17 mouse cellular contexts compared by ENCODE assay signal in the genomic region with DNA sequence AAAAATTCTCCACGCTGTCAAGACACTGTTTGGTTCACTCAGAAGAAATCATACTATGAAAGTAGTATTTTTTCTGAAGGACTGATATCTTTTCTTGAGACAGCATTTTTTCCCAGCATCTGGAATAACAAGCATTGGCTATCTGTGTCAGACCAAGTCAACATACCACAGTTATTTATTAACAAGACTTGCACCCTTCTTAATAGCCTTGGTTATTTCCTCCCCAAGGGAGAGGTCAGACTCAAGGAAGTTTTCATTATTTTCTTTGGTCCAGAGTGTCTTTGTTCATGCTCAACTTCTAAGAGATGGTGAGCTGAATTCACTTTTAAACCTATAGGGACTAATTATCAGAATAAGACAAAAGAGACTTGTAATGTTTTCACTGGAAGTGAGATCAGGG.
"Had no signal": no experiment of that assay in that cellular context is flagged by ENCODE, and none has a peak within 500 bp of the region (broad histone marks: within the 10 kb centered on the region; RNA-seq: fewer than 3 reads in every experiment).

No protein-coding gene starts in this region.

- ATAC-seq: lung, postnatal 0 days; midbrain, embryonic 13.5 days; midbrain, embryonic 15.5 days had no signal

- H3K36me3 ChIP-seq: lung, embryonic 15.5 days; midbrain, embryonic 13.5 days; midbrain, embryonic 15.5 days; neural tube, embryonic 12.5 days; stomach, embryonic 15.5 days had no signal

- H3K27me3 ChIP-seq: lung, embryonic 15.5 days; megakaryocyte, embryonic 14.5 days; midbrain, embryonic 13.5 days; midbrain, embryonic 15.5 days; neural tube, embryonic 12.5 days; stomach, embryonic 15.5 days had no signal

- H3K4me2 ChIP-seq: lung, embryonic 15.5 days; midbrain, embryonic 11.5 days; midbrain, embryonic 13.5 days; midbrain, embryonic 15.5 days; neural tube, embryonic 12.5 days; stomach, embryonic 15.5 days had no signal

- H3K4me1 ChIP-seq: lung, embryonic 15.5 days; megakaryocyte, embryonic 14.5 days; midbrain, embryonic 13.5 days; midbrain, embryonic 15.5 days; neural tube, embryonic 12.5 days; stomach, embryonic 15.5 days had no signal

- H3K9me3 ChIP-seq: lung, embryonic 15.5 days; midbrain, embryonic 13.5 days; midbrain, embryonic 15.5 days; neural tube, embryonic 12.5 days; stomach, embryonic 15.5 days had no signal

- H3K4me3 ChIP-seq: lung, embryonic 15.5 days; megakaryocyte, embryonic 14.5 days; midbrain, embryonic 13.5 days; midbrain, embryonic 15.5 days; neural tube, embryonic 12.5 days; stomach, embryonic 15.5 days had no signal

- DNase-seq: lung, adult 2 months; lung, postnatal 14 days; lung, postnatal 36 days; right cerebral cortex, postnatal 14 days; thymus, adult 2 months; thymus, postnatal 25 days; thymus, postnatal 4 days had no signal

- H3K9ac ChIP-seq: lung, embryonic 15.5 days; midbrain, embryonic 13.5 days; midbrain, embryonic 15.5 days; neural tube, embryonic 12.5 days; stomach, embryonic 15.5 days had no signal

- H3K27ac ChIP-seq: lung, embryonic 15.5 days; macrophage; midbrain, embryonic 13.5 days; midbrain, embryonic 15.5 days; neural tube, embryonic 12.5 days; stomach, embryonic 15.5 days; stomach, postnatal 0 days had no signal
